Mouse (Mus musculus): ENCODE measurements around the gene Rprd2.

The Rprd2 gene

DNA sequence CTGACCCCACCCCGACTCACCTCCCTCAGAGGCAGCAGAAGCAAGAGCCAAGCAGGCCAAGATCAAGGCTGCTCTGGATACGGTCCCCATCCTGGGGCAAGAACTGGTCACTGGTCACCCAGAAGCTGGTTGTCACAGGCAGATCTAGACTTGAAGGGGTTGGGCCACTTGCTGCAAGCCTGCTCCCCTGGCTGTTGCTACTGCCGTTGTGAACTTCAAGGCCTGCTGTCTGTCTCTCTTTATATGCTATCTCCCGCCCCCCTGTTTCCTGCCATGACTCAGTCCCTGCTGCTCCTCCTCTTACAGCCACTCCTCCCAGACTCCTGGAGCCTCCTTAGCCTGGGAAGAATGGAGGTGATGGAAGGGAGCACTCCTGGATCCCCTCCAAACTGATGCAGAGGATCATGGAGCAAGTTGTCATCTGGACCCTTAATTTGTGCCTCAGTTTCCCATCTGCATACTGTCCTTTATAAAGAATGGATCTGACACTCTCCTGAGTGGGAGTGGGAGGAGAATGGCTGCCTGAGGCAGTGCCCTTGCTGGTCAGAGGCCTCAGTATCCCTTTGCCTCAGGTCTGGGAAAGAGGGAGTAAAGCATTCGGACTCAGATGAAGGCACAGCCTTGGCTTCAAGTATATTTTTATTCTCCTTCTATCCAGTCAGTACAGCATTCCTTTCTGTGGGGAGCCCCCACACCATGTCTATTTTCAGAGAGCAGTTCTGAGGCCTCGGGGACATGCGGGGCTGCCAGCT is 79.1 kb downstream of the Rprd2 start, which contains the start of gene Ecm1:
TSS of gene Ecm1 (minus strand) at position 217 of the 752 bp plus-strand sequence.
- DNase-seq (ENCODE audit: low read depth, low spot score), result peak; percentile 91

DNA sequence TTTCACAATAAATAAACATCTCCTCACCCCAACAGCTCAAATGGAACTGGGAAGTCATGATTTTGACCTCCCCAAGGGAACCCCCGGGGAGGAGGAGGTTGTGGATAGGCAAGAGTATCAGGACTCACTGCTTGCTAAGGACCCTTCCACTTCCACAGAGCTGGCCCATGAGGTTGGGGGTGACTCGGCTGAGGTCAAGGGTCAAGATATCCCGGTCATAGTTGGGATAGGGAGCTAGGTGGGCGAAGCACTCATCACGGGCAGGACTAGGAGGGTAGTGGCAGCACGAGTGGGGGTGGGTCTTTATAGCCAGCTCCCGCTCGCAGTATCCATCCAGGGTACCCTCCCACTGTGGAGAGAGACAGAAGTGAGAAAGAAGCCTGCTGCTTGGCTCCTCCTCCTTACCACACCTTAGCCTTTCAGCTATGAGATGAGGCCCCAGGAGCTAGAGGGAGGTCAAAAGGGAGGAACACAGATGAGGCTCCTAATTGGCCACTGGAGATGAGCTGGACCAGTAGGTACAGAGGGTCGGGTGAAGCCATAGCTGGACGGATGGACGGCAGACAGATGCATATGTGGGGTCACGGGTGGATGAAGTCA is 83.5 kb downstream of the Rprd2 start:
- no peak for DNase-seq (ENCODE audit: low read depth, low spot score)

DNA sequence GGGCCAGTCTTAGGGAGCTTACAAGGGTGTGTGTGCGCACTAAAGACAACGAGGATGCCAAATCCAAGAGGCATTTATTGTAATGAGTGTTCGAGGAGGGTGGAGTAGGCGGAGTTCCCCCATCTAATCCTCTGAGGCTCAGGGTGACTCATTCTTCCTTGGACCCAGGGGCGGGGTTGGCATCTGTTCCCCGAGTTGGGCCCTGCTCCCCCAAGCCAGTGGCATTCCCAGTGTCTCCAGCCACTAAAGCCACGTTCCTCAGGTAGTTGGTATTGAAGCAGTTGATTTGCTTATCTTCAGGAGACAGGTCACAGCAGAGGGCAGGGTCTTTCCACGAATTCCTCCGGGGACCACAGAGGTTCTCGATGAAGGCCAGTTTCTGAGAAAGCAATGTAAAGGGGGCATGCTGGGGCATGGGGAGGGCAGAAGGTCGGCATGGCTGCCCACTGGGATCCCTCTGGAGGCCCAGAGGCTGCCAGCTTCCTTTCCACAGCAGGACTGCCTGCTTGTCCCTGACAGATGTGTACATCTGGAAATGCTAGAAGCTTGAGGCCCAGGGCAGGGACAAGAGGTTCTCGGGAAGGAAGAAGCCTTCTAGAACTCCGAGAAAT is 84.5 kb downstream of the Rprd2 start:
- peak; percentile 88 for DNase-seq (ENCODE audit: low read depth, low spot score)

DNA sequence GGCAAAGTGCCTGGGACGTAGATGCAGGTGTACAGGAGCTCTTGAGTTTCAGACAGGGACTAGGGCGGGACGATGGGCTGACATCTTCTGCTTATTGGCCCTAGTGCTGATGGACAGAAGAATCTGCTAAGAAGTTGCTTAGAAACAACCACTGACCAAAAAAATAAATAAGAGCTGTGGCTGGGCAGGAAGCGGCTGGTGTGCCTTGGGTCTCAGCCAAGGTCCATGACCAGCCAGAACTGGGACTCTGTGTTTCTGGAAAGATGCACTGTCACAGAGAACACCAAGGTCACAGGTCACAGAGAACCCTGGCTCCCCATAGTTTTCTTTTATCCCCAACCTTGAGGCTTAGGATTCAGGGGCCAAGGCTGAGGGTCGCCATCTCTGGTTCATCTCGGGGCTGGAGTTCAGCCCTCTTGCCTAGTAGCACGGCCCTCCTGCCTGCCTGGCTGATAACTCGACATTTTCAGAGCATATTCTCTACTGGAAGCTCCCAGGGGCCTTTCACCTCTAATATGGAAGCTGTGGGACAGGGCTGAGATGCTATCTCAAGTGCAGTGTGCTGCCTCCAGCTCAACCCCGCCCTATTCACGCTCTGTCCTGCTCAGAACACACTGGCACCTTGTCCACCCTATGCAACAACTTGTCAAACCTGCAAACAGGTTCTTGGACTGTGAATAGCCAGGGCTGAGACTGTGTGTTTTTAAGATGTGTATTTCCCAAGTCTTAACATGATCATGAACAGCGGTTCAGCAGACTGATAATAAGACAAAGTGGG is 85.7 kb downstream of the Rprd2 start:
- DNase-seq (ENCODE audit: low read depth, low spot score), result peak; percentile 62

DNA sequence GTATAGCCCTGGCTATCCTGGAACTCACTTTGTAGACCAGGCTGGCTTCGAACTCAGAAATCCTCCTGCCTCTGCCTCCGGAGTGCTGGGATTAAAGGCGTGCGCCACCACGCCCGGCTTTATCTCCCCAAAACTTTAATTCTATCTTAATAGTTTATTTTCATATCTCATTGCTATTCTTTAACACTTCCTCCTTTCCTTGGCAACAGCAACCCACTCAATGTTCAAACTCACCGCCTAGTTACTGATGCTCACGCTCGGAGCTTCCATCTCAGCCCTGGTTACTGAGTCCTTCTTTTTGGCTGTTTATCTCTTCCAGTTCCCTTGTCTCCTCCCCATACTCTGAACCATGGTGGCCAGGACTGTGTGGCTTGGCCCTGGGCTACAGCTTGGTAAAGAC is 86.4 kb downstream of the Rprd2 start:
- DNase-seq (ENCODE audit: low read depth, low spot score), result no peak

DNA sequence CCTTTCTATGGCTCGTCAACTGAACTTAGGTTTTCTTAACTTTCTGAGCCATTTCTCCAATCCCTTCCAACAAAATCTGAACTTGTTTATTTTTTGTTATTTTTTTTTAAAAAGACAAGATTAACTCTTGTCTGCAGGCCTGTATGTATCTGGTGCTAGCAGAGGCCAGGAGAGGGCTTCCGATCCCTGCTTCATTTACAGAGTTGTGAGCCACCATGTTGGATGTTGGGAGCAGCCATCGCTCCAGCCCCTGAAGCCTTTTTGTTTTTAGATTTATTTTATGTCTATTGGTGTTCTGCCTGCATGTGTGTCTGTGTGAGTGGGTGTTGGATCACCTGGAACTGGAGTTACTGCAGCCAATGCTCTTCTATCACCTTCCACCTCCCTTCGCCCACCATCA is 86.9 kb downstream of the Rprd2 start:
- peak; percentile 26 for DNase-seq (ENCODE audit: low read depth, low spot score)

DNA sequence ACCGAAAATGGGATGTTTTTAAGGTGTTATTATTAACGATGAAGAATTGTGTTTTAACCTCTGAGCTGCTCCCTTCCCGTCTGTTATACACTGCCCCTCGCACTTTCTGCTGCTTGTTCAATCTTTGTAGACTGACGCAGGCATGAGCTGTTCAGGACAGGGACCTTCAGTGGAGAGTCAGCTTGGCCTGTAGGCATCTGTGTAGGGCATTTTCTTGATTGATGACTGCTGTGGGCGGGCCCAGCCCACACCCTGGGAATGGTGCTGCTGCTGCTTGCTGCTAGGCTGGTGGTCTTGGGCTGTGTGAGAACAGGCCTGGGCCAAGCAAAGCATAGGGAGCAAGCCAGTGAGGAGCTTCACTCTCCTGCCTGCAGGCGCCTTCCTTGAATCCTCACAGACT is 88.2 kb downstream of the Rprd2 start:
- DNase-seq (ENCODE audit: low read depth, low spot score), result no peak

DNA sequence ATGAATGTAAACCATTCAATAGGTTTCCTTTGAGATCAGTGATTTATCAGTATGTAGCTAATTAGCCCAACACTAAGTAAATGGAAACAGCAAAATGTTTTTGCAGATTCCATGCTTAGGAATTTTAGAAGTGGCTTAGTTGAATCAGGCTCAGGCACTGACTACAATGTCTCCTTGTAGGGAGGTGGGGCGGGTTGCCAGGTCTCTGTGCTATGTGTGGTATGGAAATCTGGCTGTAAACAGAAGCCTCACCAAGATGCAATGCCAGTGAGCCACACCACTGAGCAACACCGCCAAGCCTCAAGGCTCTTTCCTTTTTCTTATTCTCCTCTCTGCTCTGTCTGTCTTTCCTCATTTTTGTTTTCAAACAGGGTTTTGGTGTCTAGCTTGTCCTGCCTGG is 89.8 kb downstream of the Rprd2 start:
- peak; percentile 84 for DNase-seq (ENCODE audit: low read depth, low spot score)

DNA sequence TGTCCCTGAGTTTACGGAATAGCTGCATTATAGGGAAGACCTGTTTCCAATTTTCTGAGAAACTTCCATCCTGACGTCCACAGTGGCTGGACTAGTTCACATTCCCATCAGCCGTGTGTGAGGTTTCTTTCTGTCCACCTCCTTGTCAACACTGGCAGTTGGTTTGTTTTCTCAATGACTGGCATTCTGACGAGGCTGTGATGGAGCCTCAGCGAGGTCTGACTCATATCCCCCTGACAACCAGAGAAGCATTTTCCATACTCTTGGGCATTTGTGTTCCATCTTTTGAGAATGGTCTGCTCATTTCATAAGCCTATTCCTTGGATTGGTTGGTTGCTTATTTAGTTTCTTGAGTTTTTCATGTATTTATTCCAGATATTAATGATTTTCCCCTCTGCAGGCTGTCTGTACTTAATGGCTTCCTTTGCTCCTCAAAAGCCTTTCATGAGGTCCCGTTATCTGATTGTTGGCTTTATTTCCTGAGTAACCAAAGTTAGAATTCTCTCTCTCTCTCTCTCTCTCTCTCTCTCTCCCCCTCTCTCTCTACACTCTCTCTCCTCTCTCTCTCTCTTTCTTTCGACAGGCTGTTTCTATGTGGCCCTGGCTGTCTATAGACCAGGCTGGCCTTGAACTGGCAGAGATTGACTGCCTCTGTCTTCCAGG is 91.8 kb downstream of the Rprd2 start:
- DNase-seq (ENCODE audit: low read depth, low spot score), result peak; percentile 97

DNA sequence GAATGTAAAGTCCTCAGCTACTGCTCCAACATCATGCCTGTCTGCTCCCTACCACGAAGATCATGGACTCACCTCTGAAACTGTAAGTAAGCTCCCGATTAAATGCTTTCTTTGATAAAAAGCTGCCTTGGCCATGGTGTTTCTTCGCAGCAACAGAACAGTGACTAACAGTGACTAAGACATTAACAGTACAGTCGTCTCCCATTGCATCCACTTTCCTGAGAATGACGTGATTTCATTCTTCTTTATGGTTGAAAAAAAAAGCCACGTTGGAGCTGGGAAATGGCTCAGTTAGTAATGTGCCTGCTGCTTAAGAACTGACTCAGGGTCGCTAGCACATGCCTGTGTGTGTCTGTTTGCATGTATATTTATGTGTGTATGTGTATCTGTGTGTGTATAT is 92.8 kb downstream of the Rprd2 start:
- DNase-seq (ENCODE audit: low read depth, low spot score), result peak; percentile 91

DNA sequence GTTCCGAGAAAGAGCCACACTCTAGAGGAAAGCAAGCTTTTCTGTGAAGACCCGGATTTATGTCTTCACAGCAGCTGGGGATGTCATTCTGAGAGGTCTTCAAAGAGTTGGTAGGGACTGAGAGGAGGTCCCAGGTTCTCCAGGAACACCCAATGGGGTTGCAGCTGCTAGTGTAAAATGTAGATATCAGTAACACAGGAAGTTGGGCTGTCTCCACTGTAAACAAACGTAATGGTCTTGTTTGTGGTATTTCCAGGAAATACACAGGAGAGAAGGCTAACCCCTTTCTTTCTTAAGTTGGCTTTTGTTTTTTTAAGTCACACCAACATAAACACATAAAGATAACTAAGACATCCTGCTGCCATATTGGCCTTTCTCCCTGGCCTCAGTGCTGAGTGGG is 96.3 kb downstream of the Rprd2 start:
- DNase-seq (ENCODE audit: low read depth, low spot score), result no peak

DNA sequence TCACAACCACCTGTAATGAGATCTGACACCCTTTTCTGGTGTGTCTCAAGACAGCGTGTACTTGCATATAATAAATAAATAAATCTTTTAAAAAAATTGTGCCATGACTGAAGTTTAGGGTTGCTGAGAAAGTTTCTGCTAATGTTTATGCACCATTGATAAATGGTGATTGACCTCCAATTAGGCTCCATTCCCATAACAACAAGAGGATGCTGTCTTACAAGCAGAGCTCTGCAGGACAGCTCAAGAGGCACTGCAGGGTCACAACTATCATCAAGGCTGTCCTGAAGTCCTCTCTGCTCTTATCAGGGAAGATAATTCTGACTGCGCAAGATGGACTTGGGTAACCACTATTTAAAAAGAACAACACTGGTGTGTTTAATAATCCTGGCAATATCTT is 100.5 kb downstream of the Rprd2 start:
- no peak for DNase-seq (ENCODE audit: low read depth, low spot score)

DNA sequence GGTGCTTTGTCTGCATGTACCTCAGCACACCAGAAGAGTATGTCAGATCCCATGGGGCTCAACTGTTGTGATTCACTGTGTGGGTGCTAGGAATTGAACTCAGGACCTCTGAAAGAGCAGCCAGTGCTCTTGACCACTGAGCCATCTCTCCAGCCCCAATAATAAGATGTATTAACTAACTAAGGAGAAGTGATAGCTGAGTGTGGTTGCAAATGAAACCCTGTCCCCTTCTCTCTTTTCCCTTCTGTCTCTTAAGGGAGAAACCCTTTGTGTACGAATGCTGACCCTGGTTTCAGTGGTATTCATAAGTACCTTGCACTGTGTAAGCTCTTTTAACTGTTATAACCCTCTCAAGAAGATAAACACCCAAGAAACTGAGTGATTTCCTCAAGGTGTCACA is 102.6 kb downstream of the Rprd2 start:
- DNase-seq (ENCODE audit: low read depth, low spot score), result no peak

Measured in 3T3-L1 (cell line).